Mouse (Mus musculus) E14TG2a.4 (cell line): ENCODE data around the gene Top2a.

Source experiments
- CTCF ChIP-seq: conservative IDR thresholded peaks from 2 replicates; pipeline ENCODE4 v1.5.1; 2014; ENCODE audit warnings: low read length
- POU5F1 ChIP-seq: IDR thresholded peaks from 2 replicates; pipeline ENCODE4 v1.6.1; 2014; ENCODE audit warnings: low read length, borderline replicate concordance

- no peak for TF ChIP-seq CTCF
- no peak for TF ChIP-seq POU5F1
These were observed 17.2 kb downstream of the Top2a start for GRCm38 (mm10) chr11:99006788-99007187.
